Mouse (Mus musculus) erythroblast, embryonic 14.5 days (primary cell): ENCODE measurements around the gene Zcchc14. TPM values are rescaled to one million over a fixed set of nuclear protein-coding genes. Genes with fewer than 3 reads are reported as not detected.

Experiments used
- H3K27me3 ChIP-seq: 2 replicates; pipeline ENCODE4 v1.6.1; 2012; ENCODE audit warnings: inconsistent platforms; ENCODE audit not compliant: control insufficient read depth
- H3K36me3 ChIP-seq: 2 replicates; pipeline ENCODE4 v1.6.1; 2012; ENCODE audit warnings: mild to moderate bottlenecking, inconsistent platforms; ENCODE audit not compliant: control insufficient read depth
- H3K4me1 ChIP-seq: 2 replicates; pipeline ENCODE4 v1.6.1; 2012; ENCODE audit warnings: inconsistent platforms; ENCODE audit not compliant: control insufficient read depth
- H3K4me3 ChIP-seq: replicated peaks from 2 replicates; pipeline ENCODE3; 2012; ENCODE audit warnings: moderate library complexity, mild to moderate bottlenecking, inconsistent platforms
- H3K9me3 ChIP-seq: 2 replicates; pipeline ENCODE4 v1.6.1; 2012; ENCODE audit warnings: low read length, inconsistent platforms, mixed read lengths; ENCODE audit not compliant: control insufficient read depth
- GATA1 ChIP-seq: IDR thresholded peaks from 2 replicates; pipeline ENCODE4 v1.6.1; 2012; ENCODE audit warnings: low read length, inconsistent platforms, mixed read lengths
- TAL1 ChIP-seq: IDR thresholded peaks from 3 replicates; pipeline ENCODE4 v1.6.1; 2012; ENCODE audit warnings: low read length, inconsistent platforms, mixed read lengths
- polyA plus RNA-seq: library from polyadenylated mRNA; stranded (reverse); fragments of >175 nt; gene quantifications from 2 replicates; pipeline ENCODE4 v1.2.3, GENCODE M21; 2012

Gene Zcchc14
- polyA plus RNA-seq, 1 experiment, result not detected

DNA sequence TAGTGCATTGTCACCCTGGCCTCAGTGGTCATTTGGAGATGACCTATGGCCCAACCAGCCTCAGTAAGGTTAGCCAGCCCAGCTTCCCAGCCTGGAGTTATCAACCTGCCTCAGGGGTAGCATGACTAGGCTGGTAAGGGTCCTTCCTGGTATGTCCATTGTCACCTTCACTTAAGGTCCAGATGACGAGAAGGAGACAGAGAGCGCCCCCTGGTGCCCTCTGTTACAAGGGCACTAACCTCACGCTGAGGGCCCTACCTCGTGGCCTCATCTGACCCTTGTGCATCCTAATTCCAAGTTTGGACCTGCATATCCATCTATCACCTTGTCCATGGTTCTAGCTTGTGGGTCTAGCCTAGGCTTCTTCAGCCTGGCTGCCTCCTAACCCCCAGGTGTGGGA is 32.7 kb upstream of the Zcchc14 start:
- H3K4me1 ChIP-seq, result no peaks in the 10 kb centered on the region
- no peaks in the 10 kb centered on the region for H3K36me3 ChIP-seq
- TF ChIP-seq TAL1, result no peak
- no peak for TF ChIP-seq GATA1
- H3K27me3 ChIP-seq, result no peaks in the 10 kb centered on the region
- H3K4me3 ChIP-seq, result no peak overlapping the region
- H3K9me3 ChIP-seq, result peaks cover under 1% of the 10 kb centered on the region; the same call in 1 of the 2 replicates

DNA sequence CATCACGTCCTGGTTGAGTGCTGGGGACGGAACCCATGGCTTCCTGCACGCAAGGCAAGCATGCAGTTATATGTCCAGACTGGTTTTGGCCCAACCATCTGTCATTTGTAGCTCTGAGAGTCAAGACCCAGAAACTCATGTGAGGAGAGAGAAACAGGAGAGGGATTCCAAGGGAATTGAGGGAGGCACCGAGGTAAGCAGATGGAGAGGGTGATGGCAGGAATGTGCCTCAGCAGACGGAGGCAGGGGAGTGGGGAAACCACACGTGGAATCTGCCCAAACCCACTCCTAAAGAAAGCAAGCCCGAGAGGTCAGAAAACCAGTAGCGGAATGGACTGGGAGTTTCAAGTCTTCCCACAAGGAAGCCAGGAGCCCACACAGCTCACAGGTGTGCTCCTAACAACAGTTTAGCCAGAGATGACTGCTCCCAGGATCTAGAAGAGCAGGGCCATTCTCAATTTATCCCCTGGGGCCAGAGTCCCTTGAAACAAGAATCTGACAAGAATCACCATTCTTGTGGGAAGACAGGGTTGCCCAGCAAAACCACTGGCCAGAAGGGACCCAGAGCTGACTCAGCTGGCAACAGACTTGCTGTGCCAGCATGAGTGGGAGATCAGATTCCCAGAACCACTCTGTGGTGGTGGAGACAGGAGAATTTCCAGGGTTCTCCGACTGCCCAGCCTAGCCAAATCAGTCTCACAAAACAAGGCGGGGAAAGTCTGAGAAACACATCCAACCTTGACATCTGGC is 30.6 kb upstream of the Zcchc14 start:
- Histone ChIP-seq H3K9me3 (no peaks in the 10 kb centered on the region), H3K36me3 (no peaks in the 10 kb centered on the region), H3K27me3 (no peaks in the 10 kb centered on the region), H3K4me1 (no peaks in the 10 kb centered on the region), H3K4me3 (no peak overlapping the region)
- TF ChIP-seq TAL1, result no peak

DNA sequence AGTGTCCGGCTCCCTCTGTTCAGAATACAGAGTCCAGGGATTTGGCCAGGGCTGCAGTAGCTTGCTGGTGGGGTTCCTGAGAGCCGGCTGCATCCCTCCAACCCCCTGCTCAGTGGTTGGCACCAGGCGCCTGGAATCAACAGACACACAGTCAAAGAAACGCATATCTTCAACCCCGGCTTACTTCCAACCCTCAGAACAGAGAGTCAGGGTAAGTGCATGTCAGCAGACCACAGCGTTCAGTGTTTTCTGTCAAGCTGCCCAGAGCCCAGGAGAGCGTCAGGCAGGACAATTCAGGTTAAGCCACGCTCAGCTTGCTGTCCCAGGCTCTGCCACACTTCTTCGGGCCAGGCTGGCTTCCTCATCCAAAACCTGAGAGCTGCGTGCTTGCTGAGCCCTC is 28.8 kb upstream of the Zcchc14 start:
- Histone ChIP-seq H3K9me3 (no peaks in the 10 kb centered on the region), H3K36me3 (no peaks in the 10 kb centered on the region)

DNA sequence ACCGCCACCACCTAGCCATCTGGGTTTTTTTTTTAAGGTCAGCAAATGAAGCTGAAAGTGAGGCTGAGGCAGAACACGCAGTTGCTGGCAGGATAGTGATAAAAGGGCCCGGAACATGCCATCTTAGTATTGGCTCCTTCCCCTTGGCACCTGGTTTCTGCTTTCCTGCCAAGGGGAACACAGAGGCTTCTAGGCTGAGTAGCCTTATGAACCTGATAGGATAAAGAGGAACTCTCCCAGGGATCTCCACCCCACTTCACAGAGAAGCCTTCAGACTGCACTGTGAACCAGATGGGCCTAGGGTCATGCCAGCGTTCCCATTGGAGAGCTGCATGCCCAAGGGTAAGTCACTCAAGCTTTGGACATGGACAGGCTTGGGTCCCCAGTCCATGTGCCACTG is 28.2 kb upstream of the Zcchc14 start:
- no peak for TF ChIP-seq GATA1
- no peak for TF ChIP-seq TAL1
- Histone ChIP-seq H3K4me1 (no peaks in the 10 kb centered on the region), H3K4me3 (no peak overlapping the region), H3K9me3 (no peaks in the 10 kb centered on the region), H3K27me3 (no peaks in the 10 kb centered on the region), H3K36me3 (no peaks in the 10 kb centered on the region)

More for the DNA sequence above, 28.8 kb upstream of the Zcchc14 start:
- TF ChIP-seq GATA1 (no peak), TAL1 (no peak)
- no peaks in the 10 kb centered on the region for H3K27me3 ChIP-seq
- H3K4me3 ChIP-seq, result no peak overlapping the region
- H3K4me1 ChIP-seq, result no peaks in the 10 kb centered on the region

DNA sequence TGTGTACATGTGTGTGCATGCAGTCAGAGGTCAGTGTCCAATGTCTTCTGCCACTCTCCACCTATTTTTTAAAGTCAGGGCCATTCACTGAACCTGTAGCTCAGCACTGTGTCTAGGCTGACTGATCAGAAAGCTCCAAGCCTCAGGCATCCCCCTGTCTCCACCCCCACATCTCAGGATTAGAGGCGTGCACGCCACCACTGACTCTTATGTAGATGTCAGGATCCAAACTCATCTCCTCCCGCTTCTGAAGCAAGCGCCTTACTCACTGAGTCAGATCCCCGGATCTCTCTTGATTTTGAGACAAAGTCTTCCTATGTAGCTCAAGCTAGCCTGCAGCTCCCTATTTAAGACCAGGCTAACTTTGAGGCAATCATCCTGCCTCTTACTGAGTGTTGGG is 26.0 kb upstream of the Zcchc14 start:
- H3K4me1 ChIP-seq, result no peaks in the 10 kb centered on the region
- no peaks in the 10 kb centered on the region for H3K36me3 ChIP-seq
- H3K27me3 ChIP-seq, result no peaks in the 10 kb centered on the region
- TF ChIP-seq TAL1 (no peak), GATA1 (no peak)
- H3K9me3 ChIP-seq, result no peaks in the 10 kb centered on the region
- H3K4me3 ChIP-seq, result no peak overlapping the region

DNA sequence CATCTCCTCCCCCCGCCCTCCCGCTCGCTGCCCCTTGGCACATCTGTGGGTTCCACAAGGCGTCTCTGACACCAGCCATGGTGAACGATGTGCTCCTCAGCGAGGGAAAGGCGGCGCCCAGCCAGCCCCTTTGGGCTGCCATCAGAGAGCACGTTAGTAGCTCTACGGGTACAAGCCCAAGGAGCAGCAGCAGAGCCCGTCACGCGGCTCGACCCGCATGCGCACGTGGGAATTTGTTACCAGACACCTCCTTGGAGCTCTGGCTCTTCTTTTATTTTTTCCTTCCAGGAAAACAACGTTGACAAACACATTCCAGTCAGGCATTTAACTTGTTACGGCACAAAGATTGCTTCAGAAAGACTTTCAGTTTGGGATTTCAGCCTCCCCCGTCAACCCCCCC is 23.0 kb upstream of the Zcchc14 start:
- no peaks in the 10 kb centered on the region for H3K9me3 ChIP-seq
- H3K27me3 ChIP-seq, result no peaks in the 10 kb centered on the region
- H3K4me3 ChIP-seq, result no peak overlapping the region
- H3K4me1 ChIP-seq, result no peaks in the 10 kb centered on the region
- TF ChIP-seq GATA1 (no peak), TAL1 (no peak)
- no peaks in the 10 kb centered on the region for H3K36me3 ChIP-seq

DNA sequence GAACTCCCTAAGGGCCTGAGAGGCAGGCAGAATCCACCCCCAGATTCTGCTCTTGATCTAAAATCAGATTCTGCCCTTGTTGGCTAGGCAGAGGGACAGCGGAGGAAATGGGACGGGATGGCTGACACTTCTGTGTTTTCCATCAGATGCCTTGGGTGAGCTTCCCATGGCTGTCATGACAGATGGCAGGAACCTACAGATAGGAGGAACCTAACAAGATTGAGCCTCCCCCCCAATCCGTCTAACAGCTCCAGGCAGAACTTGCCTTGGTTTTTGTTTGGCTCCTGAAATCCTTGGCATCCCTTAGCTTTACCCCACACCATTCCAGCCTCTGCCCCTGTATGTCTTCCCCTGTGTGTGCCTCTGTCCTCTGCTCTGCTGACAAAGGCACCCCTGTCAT is 22.5 kb upstream of the Zcchc14 start:
- no peaks in the 10 kb centered on the region for H3K27me3 ChIP-seq
- H3K4me3 ChIP-seq, result no peak overlapping the region
- no peaks in the 10 kb centered on the region for H3K36me3 ChIP-seq
- TF ChIP-seq TAL1 (no peak), GATA1 (no peak)
- no peaks in the 10 kb centered on the region for H3K4me1 ChIP-seq
- H3K9me3 ChIP-seq, result no peaks in the 10 kb centered on the region

DNA sequence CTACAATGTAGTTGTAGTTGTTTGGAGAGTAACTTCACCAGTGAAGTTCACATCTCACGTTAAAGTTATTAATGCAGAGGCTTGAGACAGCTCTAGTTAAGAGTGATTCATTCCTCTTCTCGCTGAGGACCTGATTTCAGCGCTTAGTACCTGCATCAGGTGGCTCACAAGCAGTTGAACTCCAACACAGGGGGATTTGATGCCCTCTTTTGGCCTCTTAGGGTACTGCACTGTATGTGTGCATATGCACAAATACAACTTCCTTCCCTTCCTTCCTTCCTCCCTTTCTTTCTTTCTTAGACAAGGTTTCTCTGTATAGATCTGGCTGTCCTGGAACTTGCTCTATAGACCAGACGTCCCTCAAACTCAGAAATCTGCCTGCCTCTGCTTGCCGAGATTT is 21.8 kb upstream of the Zcchc14 start:
- Histone ChIP-seq H3K9me3 (no peaks in the 10 kb centered on the region), H3K4me3 (no peak overlapping the region), H3K4me1 (no peaks in the 10 kb centered on the region), H3K36me3 (no peaks in the 10 kb centered on the region), H3K27me3 (no peaks in the 10 kb centered on the region)
- TF ChIP-seq TAL1 (no peak), GATA1 (no peak)

DNA sequence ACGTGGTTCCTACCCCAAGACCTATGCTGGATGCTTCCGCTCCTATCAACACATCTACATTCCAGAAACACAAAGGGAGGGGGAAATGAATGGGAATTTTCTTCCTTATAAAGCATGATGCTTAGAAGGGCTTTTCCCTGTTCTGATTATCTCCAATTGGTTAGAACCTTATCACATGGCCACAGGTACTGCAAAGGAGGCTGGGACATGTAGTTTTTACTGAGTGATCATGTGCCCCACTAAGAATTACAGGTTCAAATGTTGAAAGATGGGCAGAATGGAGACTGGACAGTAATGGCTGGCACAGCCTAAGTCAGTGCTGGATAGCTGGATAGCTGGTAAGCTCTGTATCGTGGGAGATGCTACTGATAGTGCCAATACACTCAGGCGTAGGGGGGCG is 21.2 kb upstream of the Zcchc14 start:
- H3K4me1 ChIP-seq, result no peaks in the 10 kb centered on the region
- H3K36me3 ChIP-seq, result no peaks in the 10 kb centered on the region
- H3K27me3 ChIP-seq, result peaks cover 3% of the 10 kb centered on the region
- TF ChIP-seq GATA1 (no peak), TAL1 (no peak)
- H3K9me3 ChIP-seq, result no peaks in the 10 kb centered on the region
- no peak overlapping the region for H3K4me3 ChIP-seq

DNA sequence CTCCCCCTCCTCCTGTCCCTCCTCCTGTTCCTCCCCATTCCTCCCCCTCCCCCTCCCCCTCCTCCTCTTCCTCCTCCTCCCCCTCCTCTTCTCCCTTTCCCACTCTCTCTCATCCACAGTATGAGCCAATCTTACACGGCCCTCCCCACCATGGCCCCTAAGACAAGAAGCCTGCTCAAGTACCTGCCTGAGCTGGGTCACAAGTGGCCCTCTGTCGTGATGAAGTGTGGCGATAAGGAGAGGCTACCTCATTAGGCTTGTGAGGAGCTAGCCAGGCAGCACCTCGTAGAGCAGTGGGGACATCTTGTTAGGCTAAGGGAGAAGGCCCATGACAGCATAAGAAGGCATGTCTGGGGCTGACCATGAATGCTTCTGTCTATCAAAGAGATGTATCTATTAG is 20.5 kb upstream of the Zcchc14 start:
- Histone ChIP-seq H3K4me3 (no peak overlapping the region), H3K27me3 (peaks cover 7% of the 10 kb centered on the region), H3K4me1 (no peaks in the 10 kb centered on the region), H3K36me3 (no peaks in the 10 kb centered on the region), H3K9me3 (no peaks in the 10 kb centered on the region)
- TF ChIP-seq GATA1 (no peak), TAL1 (no peak)
